Mouse (Mus musculus) MN1 (cell line): ENCODE measurements at regions not wholly inside any gene's neighbourhood (a gene's known extent, or its start where the extent isn't known, plus 50 kb on each side); places are given as distances from the start of the nearest gene placed in this dataset.

Source experiments
- DNase-seq: peaks from one replicate; pipeline ENCODE4 v3.0.0-alpha.2; 2016; ENCODE audit warnings: low spot score

- no peak for DNase-seq
Measured at GRCm38 (mm10) chr2:51073040-51073594, 75.8 kb downstream of the Rnd3 start.

GRCm38 (mm10) chr2:51072346-51072885, 76.5 kb downstream of the Rnd3 start:
- DNase-seq: no peak

GRCm38 (mm10) chr2:51070902-51071301, 78.0 kb downstream of the Rnd3 start:
- DNase-seq: no peak

GRCm38 (mm10) chr2:51066423-51066831, 82.5 kb downstream of the Rnd3 start:
- DNase-seq: no peak

GRCm38 (mm10) chr2:51065821-51066220, 83.1 kb downstream of the Rnd3 start:
- DNase-seq: no peak

GRCm38 (mm10) chr2:51064821-51065220, 84.1 kb downstream of the Rnd3 start:
- no peak for DNase-seq

GRCm38 (mm10) chr2:51062049-51062448, 86.9 kb downstream of the Rnd3 start:
- no peak for DNase-seq

GRCm38 (mm10) chr2:51058158-51058557, 90.8 kb downstream of the Rnd3 start:
- DNase-seq: no peak

GRCm38 (mm10) chr2:51056141-51056731, 92.7 kb downstream of the Rnd3 start:
- no peak for DNase-seq

- DNase-seq: no peak
Measured at GRCm38 (mm10) chr2:51055339-51055738, 93.6 kb downstream of the Rnd3 start.

GRCm38 (mm10) chr2:51049834-51050170, 99.1 kb downstream of the Rnd3 start:
- DNase-seq: no peak

- DNase-seq: no peak
Measured at GRCm38 (mm10) chr2:51049101-51049833, 99.6 kb downstream of the Rnd3 start.

- no peak for DNase-seq
Measured at GRCm38 (mm10) chr2:51047520-51047919, 101.4 kb downstream of the Rnd3 start.

- no peak for DNase-seq
Measured at GRCm38 (mm10) chr2:51045626-51046025, 103.3 kb downstream of the Rnd3 start.

GRCm38 (mm10) chr2:51041101-51041500, 107.8 kb downstream of the Rnd3 start:
- DNase-seq: no peak

GRCm38 (mm10) chr2:51038685-51039084, 110.2 kb downstream of the Rnd3 start:
- no peak for DNase-seq

- DNase-seq: no peak
Measured at GRCm38 (mm10) chr2:51036995-51037394, 111.9 kb downstream of the Rnd3 start.

- DNase-seq: no peak
Measured at GRCm38 (mm10) chr2:51036190-51036755, 112.6 kb downstream of the Rnd3 start.

GRCm38 (mm10) chr2:51033881-51034280, 115.0 kb downstream of the Rnd3 start:
- DNase-seq: no peak

GRCm38 (mm10) chr2:51022479-51022878, 126.4 kb downstream of the Rnd3 start:
- DNase-seq: no peak

GRCm38 (mm10) chr2:51016129-51016402, 132.8 kb downstream of the Rnd3 start:
- no peak for DNase-seq

GRCm38 (mm10) chr2:51015360-51016128, 133.4 kb downstream of the Rnd3 start:
- no peak for DNase-seq
